Mouse (Mus musculus) large intestine, adult 2 months (tissue): ENCODE measurements around the gene Olfr876. TPM values are rescaled to one million over a fixed set of nuclear protein-coding genes. Genes with fewer than 3 reads are reported as not detected.
"Not testable (repeated sequence)": the region's sequence is repeated elsewhere in the genome, so short reads cannot be mapped to it uniquely, and the experiment has no call there.

Source experiments
- DNase-seq: peaks from one replicate; pipeline ENCODE4 v3.0.0-alpha.2; 2012; ENCODE audit warnings: low read depth, low spot score
- WGBS: fragments of 180-500 bp; shearing (Covaris S2); methylation state at CpG from one replicate; pipeline ENCODE4 v1.1.7; 2018; 5-methylcytosine and 5-hydroxymethylcytosine counted together
- polyA plus RNA-seq: library from polyadenylated mRNA; depleted of rRNA; stranded (reverse); fragments of >200 nt; gene quantifications from 2 replicates; pipeline ENCODE4 v1.2.3, GENCODE M21; 2012; rRNA removed

The Olfr876 gene
- not detected in 2 replicates for polyA plus RNA-seq

DNA sequence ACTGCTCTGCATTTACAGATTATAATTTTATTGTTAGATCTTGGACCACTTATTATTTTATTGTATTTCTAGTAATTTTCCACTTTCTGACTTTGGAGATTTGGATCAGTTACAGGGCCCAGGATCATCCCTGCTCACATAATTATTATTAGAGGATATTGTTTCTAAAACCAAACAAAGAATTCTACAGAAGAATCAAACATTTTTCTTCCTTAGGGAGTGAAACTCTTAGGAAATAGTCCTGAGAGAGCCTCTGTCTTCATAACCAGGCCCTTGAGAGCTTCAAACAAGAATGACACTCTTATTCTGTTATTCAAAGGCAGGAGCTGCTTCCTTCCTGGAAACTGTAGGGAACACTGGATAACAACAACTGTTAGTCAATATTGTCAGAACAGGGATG, at the start of gene Olfr876:
Olfr876 (plus strand) TSS at position 301 of the 400 bp plus-strand sequence.
- no peak for DNase-seq

DNA sequence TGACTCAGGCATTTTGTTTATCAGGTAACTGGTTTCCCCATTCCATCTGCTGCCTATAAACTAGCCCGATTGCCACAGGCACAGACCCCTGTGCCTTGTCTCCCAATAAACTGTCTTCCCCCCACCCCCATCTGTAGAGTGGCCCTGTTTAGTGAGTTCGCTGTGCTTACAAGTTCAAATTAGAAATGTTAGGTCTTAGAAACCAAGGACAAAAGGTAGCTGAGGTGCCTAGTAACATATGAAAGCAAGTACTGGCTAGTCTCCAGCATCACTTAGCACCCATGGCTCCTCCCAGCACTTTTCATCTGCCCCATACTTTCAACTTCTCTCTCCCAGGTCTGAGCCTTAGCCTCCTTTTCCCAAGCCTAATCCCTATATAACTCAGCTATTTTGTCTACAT, 41.1 kb upstream of the Olfr876 start:
- no peak for DNase-seq
- WGBS, result 66% methylated on average over 2 of the region's 2 CpGs

DNA sequence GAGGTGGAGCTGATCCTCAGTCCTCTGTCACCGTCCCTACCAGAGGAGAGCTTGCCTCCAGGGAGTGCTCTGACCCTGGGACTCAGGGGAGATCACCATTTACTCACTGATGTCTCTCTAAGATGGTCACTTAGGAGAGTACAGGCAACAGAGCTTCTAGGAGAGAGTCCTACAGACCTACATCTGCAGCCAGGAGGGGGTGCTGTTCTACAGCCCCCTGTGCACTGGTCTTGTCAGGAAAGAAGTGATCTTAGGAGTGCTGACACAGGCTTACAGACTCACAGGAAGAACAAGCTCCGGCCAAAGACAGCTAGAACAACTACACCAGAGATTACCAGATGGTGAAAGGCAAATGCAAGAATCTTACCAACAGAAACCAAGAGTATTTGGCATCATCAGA, 40.3 kb upstream of the Olfr876 start:
- DNase-seq, result no peak
- 61% methylated on average over 2 of the region's 2 CpGs for WGBS

DNA sequence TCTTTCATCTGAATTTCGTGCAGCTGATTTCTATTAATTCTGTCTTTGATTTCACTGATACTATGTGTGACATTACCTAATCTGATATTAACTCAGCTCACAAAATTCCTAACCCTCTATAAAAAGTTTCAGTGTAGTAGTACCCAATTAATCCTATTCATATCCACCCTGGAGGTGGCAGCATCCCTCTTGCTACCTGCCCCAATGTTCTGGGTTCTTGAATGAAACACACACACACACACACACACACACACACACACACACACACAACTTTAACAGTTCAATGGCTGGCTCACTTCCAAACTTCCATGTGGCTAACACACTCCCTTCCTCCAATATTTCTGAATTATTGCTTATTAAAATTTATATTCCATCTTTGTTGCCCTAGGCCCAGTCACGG, 32.2 kb upstream of the Olfr876 start:
- no peak for DNase-seq
- 62% methylated on average over 2 of the region's 2 CpGs for WGBS

DNA sequence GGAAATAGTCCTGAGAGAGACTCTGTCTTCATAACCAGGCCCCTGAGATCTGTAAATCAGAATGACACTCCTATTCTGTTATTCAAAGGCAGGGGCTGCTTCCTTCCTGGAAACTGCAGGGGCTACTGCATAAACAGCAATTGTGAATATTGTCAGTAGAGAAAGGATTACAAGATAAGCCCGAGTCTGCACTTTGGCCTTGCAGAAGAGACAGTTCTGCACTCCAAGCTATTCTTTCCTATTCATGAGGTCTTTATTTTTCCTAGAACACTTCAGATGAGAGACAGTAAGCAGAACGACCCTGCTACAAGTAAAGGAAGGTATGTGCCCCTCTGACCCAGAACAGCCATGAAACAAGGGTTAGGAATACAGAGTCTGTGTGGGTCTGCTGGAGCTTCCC, 31.1 kb upstream of the Olfr876 start, which contains the start of gene Olfr875:
Olfr875 (plus strand) TSS at position 99 of the 400 bp plus-strand sequence.
- no peak for DNase-seq
- 7% methylated on average over 2 of the region's 2 CpGs for WGBS

DNA sequence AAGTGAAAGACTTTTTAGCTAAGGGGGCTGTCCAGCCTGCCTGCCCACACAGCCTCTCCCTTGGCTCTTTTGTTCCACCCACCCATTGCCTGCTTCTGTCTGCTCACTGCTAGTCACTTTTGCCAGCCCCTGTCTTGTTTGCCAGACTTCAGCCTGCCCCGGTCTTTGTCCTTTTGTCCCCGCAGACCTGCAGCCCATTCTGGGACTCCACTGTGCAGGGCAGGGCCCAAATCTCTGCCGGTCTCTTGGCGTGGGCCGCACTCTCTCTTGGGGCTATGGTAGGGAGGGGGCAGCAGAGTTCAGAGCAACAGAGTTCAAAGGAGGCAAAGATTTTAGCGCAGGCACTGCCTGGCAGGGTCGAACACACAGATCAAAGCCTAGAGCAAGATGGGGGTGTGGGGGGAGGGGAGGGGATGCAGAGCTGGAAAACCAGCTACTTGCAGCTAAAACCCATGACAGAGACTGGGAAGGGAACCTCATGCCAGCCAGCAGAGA, 20.0 kb upstream of the Olfr876 start:
- DNase-seq, result no peak
- WGBS, result 10% methylated on average over 7 of the region's 7 CpGs

DNA sequence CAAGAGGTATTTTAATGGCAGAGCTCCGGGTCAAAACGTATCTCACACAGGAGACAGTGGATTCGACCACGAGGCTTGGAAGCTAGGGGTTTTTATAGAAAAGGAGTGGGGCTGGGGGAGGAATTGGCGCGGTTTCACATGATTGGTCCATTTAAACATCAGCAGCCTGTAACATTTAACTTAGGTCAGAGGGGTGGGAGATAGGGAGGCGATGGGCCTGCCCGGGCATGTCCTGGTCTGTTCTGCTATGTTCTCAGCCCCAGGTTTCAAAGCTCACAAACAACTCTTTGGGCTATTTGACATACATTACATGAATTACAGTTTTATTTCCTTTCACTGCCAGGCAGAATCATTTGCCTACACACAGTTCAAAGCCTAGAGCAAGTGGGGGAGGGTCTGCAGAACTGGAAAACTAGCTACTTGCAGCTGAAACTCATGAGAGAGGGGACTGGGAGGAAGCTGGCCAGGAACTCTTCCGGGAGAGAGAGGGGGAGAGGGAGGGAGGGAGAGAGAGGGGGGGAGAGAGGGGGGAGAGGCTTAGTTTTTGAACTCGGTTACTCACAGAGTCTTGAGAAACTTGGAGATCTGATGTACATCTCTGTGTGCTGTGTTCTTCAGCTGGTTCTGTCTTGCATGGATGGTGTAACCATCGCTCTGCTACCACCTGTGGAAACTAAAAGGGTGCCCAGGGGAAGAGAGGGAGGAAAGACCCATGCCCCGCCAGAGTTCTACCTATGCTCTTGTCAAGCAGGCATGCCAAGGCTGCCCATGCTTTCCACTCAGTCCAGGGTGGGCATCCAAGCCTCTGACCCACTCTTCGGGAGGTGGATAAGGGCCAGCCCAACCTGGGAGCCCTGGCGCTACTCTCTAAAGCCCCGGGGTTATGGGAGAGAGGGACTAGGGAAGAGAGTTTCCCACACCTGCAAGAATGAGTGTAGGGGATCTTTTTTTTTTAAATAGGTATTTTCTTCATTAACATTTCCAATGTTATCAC, 19.1 kb upstream of the Olfr876 start:
- DNase-seq, result not testable (repeated sequence)
- WGBS, result 57% methylated on average over 11 of the region's 15 CpGs

DNA sequence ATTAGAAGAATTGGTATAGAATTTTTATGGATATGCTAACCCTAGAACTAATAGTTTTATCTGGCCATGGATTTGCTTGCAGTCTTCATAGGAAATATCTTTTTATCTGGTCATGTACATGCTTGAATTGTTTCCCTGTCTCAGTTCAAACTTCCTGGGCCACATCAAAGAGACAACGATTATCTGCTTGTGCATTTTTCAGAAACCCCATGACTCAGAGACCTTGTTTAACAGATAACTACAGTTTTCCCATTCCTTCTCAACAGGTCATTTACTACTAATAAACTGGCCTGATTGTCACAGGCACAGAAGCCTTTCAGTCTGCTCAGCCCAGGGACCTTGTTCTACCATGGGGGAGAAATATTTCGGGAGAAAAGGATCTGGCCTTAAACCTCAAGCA, 16.4 kb upstream of the Olfr876 start:
- WGBS, result 79% methylated on average over 2 of the region's 2 CpGs

DNA sequence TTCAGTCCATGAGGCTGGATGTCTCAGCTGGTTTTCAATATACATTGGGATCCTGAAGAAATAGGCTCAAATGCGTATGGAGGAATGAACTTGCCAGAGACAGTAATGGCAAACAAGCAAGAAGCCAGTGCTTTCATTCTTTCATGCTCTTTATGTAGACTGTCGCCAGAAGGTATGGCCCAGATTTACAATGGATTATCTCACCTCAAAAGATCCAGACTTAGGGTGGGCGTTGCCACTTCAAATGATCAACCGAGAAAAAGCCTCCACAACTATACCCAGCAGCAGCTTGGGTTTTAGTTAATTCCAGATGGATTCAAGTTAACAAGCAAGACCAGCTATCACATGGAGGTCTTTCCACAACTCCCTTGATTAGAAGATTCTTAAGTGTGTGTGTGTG, 776 bp upstream of the Olfr876 start:
- WGBS, result 73% methylated on average over 4 of the region's 4 CpGs
- DNase-seq, result no peak

More for the DNA sequence above, 16.4 kb upstream of the Olfr876 start:
- no peak for DNase-seq

DNA sequence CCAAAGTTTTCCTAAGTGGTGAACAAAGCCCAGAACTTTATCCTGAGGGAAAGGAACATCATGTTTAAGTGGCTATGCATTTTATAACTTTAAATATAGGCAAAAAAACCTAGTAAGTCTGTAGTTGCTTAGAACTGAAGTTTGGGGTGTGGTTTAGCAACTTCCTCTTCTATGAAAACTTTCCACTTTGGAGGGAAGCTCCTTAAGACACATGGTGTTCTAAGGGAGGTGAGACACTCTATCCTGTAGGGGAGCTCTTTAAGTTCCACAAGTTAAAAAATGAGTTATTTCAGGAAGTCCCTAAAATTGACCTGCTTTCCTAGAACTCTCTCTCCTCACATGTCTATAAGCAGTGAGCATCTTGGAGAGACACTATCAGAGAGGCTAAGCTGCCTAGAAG, 4.4 kb downstream of the Olfr876 start:
- DNase-seq, result no peak

DNA sequence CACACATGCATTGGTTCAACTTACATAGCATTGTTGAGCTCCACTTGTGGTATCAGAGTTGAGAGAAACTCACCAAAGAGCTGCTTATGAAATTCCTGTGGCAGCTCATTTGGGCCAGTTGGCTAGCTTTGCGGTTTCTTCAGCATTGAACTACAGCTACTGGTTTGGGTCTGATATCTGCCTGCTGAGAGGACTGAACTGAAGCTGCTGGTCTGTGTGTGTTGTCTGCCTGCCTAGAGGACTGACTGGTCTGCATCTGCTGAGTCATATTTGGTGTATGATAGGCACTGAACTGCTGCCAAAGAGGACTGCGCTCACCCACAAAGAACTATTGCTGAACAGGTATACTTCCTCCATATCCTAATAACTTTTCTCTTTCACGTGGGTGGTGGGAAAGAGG, 5.6 kb downstream of the Olfr876 start:
- WGBS, result 80% methylated on average over 3 of the region's 3 CpGs
- DNase-seq, result no peak

DNA sequence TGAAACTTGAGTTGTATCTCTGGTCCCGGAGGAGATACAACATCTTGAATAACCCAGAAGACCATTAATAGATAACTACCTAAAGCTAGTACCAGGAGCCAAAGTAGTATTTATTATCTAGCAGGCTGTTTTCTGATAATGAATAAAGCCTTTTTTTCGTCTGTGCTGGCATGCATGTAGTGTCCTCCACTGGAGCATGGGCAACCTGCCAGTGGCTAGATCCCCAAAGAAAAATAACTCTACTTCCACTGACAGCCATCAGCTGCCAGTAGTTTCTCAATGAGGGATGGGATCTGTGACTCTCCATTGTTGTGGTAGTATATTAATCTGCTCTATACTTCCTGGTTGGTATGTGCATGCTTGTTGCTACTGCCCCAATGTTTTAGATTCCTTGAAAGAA, 6.1 kb downstream of the Olfr876 start:
- no peak for DNase-seq
- WGBS, result 71% methylated on average over 2 of the region's 2 CpGs

DNA sequence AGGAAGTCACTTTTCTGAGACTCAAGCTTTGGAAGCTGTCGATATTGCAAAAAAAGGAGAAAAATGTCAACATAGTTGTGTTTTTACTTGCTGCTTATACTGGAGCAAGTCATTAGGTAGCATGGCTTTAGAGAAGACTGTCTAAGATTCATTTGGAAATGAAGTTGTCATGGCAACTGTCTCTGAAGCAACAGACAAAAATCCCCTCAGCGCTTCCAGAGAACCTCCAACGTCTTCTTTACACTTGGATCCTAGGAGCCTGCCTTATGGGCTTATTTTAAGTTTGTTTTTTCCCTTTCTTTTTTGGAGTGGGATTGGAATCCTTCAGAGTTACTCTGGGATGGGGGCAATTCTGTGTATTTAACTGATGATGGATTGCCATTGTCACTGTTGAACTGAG, 11.9 kb downstream of the Olfr876 start:
- 87% methylated on average over 3 of the region's 3 CpGs for WGBS

DNA sequence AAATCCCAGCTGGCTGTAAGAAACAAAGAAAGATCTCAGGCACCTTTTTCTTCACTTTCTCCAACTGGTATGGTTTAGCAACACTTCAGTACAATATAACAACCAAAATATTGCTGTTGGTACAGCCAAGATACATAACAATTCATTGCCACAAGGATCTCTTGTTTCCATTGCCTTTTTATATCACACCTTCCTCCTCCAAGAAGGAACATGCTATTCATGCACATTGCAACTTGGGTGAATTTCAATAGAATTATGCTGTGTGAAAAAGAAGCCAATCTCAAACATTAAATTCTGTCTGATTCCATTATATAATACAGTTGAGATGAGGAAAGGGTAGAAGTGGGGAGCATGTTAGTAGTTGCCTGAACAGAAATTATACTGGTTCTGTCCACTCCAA, 27.1 kb downstream of the Olfr876 start:
- DNase-seq, result no peak

More for the DNA sequence above, 11.9 kb downstream of the Olfr876 start:
- DNase-seq, result no peak

DNA sequence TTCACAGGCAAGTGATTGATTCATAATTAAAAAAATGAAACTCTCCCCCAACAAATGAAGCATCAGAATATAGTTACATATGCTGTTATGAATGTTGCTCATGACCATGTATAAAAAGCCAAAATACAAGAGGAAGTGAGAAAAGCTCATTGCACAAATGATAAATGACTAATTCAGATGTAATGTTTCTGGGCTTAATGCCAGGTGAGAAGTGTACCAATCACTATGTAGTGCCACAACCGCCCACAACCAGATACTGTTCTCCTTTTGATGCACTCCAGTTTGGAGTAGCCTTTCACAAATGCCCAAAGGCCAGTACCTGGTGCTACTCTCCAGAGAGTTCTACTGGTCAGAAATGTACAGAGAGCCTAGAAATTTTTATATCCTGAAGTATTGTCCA, 30.5 kb downstream of the Olfr876 start:
- no peak for DNase-seq

DNA sequence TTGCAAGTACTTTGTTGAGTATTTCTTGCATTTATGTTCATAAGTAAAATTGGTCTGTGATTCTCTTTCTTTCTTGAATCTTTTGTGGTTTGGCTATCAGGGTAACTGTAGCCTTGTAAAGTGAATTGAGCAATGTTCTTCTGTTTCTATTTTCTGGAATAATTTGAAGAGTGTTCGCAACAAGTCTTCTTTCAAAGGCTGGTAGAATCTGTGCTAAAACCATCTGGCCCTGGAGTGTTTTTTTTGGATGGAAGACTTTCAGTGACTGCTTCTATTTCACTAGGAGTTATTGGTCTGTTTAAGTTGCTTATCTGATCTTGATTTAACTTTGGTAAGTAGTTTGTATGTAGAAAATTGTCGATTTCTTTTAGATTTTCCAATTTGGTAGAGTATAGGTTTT, 46.4 kb downstream of the Olfr876 start:
- WGBS, result 74% methylated on average over 2 of the region's 2 CpGs
- DNase-seq, result no peak

More for the DNA sequence above, 30.5 kb downstream of the Olfr876 start:
- WGBS, result 40% methylated on average over 1 of the region's 1 CpGs

DNA sequence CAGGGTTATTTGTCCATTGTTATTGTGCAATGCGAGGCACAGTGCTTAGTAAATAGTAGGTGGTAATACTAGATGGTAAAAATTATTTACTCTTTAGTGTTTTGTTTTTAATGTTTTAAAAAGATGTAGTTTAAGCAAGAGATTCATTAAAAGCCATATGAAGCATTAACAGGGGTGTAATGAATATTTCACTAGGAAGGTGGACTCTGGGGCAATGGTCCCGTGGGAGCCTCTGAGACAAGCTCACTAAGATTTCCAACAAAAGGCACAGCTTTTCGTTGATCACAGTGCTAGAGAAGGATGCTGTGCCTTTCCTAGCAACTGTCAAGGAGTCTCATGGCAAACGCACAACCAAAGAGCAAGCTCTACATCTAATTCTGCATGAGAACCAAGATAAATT, 51.1 kb downstream of the Olfr876 start, which contains the start of gene Olfr877:
Olfr877 (plus strand) TSS at position 301 of the 400 bp plus-strand sequence.
- whole genome bisulfite sequencing, result 73% methylated on average over 4 of the region's 4 CpGs
- DNase-seq, result no peak
